Mouse (Mus musculus): ENCODE measurements around the gene Slc28a3. TPM values are rescaled to one million over a fixed set of nuclear protein-coding genes. Genes with fewer than 3 reads are reported as not detected.

Slc28a3 gene
- polyA plus RNA-seq, 1 experiment, result not detected

DNA sequence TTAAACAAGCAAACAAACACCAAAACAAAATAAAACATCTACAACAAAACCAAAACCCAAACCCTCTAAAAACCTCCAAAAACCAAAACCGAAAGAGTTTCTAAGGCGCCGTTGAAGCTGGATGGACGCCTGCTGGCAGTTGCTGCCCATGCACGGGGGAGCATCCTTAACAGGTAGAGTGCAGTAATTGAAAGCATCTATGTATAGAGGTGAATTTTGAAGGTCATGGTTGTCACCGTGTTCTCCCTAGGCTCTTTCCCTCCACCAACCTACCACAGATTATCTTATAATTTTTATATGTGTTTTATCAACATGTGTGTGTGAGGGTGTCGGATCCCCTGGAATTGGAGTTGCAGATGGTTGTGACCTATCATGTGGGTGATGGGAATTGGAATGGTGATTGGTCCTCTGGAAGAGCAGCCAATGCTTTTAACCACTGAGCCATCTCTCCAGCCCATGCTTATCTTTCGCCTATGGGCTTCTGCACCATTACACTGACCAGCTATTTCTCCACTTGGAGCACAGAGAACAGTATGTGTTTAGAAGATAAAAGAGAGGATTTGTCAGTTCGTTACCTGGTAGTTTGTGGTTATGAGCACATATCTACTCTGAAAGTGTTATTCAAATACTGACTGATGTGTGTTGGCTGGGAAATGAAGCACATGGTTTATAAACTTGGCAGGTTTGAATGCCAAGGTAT is 89.2 kb downstream of the Slc28a3 start:
- TF ChIP-seq TAL1 (IDR thresholded peaks at IDR 0.05; ENCODE audit: low read length) (no peak), GATA1 (IDR thresholded peaks at IDR 0.05; ENCODE audit: low read length) (peak; percentile 24; the same call in 1 of the 2 replicates)
- peaks cover 73% of the 10 kb centered on the region for H3K4me1 ChIP-seq (ENCODE audit: control insufficient read depth)
- no peaks in the 10 kb centered on the region for H3K36me3 ChIP-seq (ENCODE audit: control insufficient read depth)
- H3K4me3 ChIP-seq (replicated peaks), result peak overlapping the region; percentile 19
- H3K9me3 ChIP-seq (ENCODE audit: control insufficient read depth, low read length), result no peaks in the 10 kb centered on the region
- H3K27me3 ChIP-seq (ENCODE audit: control insufficient read depth), result peaks cover 2% of the 10 kb centered on the region; the same call in 1 of the 2 replicates

DNA sequence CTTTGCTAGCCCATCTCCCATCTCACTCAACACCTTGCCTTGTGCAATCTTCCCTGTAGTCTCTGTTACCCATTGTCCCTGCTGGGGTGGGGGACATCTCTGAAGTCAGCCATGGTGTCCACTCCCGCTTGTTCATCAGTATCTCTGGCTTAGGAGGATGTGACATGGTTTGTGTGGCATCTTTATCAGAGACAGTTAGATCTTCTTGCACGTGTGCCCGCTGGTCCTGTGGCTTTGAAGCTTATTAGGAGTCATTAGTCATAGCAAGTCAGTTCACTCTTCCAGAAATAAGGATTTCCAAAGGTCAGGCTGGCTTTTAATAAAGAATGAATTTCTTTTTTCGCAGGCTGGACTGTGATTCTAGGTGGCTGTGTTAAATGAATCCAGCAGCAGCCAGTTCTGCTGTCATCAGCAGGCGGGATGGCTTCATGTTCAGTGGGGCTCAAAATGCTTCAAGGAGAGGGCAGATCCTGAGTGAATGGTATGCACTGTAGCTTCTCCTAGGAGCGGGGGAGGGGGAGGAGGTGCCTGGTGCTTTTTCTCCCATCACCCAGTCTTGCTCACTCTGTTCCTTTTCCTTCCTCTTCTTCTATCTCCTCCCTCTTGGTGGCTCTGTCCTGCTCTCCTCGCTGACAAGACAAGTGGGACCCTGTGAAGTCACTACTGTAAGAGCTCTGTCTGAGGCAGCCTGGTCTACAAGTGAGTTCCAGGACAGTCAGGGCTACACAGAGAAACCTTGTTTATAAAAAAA is 89.9 kb downstream of the Slc28a3 start:
- H3K36me3 ChIP-seq (ENCODE audit: control insufficient read depth), result no peaks in the 10 kb centered on the region
- no peak overlapping the region for H3K4me3 ChIP-seq (replicated peaks)
- H3K9me3 ChIP-seq (ENCODE audit: control insufficient read depth, low read length), result no peaks in the 10 kb centered on the region
- TF ChIP-seq GATA1 (IDR thresholded peaks at IDR 0.05; ENCODE audit: low read length), result no peak
- no peak for TF ChIP-seq TAL1 (IDR thresholded peaks at IDR 0.05; ENCODE audit: low read length)
- peaks cover 2% of the 10 kb centered on the region; the same call in 1 of the 2 replicates for H3K27me3 ChIP-seq (ENCODE audit: control insufficient read depth)
- peaks cover 77% of the 10 kb centered on the region for H3K4me1 ChIP-seq (ENCODE audit: control insufficient read depth)

DNA sequence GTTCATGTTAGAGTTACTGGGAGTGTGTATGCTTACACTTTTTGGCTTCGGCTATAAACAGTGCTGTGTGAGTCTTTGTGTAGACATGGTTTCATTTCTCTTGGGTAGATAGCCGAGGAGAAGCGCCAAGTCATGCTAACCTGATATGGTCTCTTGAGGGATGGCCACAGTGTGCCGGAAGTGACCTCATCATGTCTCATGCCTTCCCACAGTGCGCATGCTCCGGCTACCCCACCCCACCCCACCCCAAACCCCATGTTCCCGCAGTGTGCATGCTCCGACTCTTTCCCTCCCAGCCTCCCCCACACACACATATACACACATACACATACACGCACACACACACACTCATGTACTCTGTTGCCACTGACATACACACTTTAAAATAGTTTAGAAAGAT is 90.6 kb downstream of the Slc28a3 start:
- no peak overlapping the region for H3K4me3 ChIP-seq (replicated peaks)
- no peaks in the 10 kb centered on the region for H3K36me3 ChIP-seq (ENCODE audit: control insufficient read depth)
- no peaks in the 10 kb centered on the region for H3K9me3 ChIP-seq (ENCODE audit: control insufficient read depth, low read length)
- H3K27me3 ChIP-seq (ENCODE audit: control insufficient read depth), result peaks cover 2% of the 10 kb centered on the region; the same call in 1 of the 2 replicates
- TF ChIP-seq TAL1 (IDR thresholded peaks at IDR 0.05; ENCODE audit: low read length) (no peak), GATA1 (IDR thresholded peaks at IDR 0.05; ENCODE audit: low read length) (no peak)
- H3K4me1 ChIP-seq (ENCODE audit: control insufficient read depth), result peaks cover 81% of the 10 kb centered on the region

- H3K27me3 ChIP-seq (ENCODE audit: control insufficient read depth), result no peaks in the 10 kb centered on the region
- H3K4me1 ChIP-seq (ENCODE audit: control insufficient read depth), result peaks cover 45% of the 10 kb centered on the region
- no peaks in the 10 kb centered on the region for H3K9me3 ChIP-seq (ENCODE audit: control insufficient read depth, low read length)
- H3K36me3 ChIP-seq (ENCODE audit: control insufficient read depth), result no peaks in the 10 kb centered on the region
- TF ChIP-seq TAL1 (IDR thresholded peaks at IDR 0.05; ENCODE audit: low read length) (no peak), GATA1 (IDR thresholded peaks at IDR 0.05; ENCODE audit: low read length) (no peak)
- H3K4me3 ChIP-seq (replicated peaks), result no peak overlapping the region
These were observed 94.4 kb downstream of the Slc28a3 start for GRCm38 (mm10) chr13:58516277-58516676.

- peaks cover 38% of the 10 kb centered on the region for H3K4me1 ChIP-seq (ENCODE audit: control insufficient read depth)
These were observed 95.0 kb downstream of the Slc28a3 start for GRCm38 (mm10) chr13:58515635-58516034.

DNA sequence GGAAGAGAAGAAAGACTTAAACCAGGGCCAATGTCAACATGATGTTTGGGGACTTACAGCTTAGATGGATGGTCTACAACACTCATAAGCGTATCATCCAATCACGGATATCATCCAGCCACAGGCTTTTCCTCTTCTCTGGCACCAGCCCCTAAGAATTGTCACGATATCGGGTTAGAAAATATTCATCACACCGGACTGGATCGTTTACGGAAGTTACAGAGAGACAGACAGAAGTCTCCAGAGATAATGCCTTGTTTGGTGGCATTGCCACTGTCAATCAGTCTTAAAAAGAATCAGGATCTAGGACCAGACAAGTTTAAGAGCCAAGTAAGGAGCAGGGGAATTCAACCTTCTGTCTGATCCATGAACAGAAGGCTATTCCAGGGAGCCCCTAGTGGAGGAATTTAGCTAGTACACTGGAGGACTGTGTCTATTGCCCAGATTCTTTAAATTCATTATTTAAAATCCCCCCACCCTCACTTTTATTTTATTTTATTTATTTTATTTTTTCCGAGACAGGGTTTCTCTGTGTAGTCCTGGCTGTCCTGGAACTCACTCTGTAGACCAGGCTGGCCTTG is 96.4 kb downstream of the Slc28a3 start:
- Histone ChIP-seq H3K4me3 (replicated peaks) (no peak overlapping the region), H3K4me1 (ENCODE audit: control insufficient read depth) (peaks cover 24% of the 10 kb centered on the region), H3K36me3 (ENCODE audit: control insufficient read depth) (no peaks in the 10 kb centered on the region), H3K27me3 (ENCODE audit: control insufficient read depth) (peaks cover 2% of the 10 kb centered on the region), H3K9me3 (ENCODE audit: control insufficient read depth, low read length) (no peaks in the 10 kb centered on the region)
- no peak for TF ChIP-seq GATA1 (IDR thresholded peaks at IDR 0.05; ENCODE audit: low read length)

More at GRCm38 (mm10) chr13:58515635-58516034, 95.0 kb downstream of the Slc28a3 start:
- no peak for TF ChIP-seq TAL1 (IDR thresholded peaks at IDR 0.05; ENCODE audit: low read length)
- TF ChIP-seq GATA1 (IDR thresholded peaks at IDR 0.05; ENCODE audit: low read length), result no peak
- Histone ChIP-seq H3K36me3 (ENCODE audit: control insufficient read depth) (no peaks in the 10 kb centered on the region), H3K9me3 (ENCODE audit: control insufficient read depth, low read length) (no peaks in the 10 kb centered on the region), H3K27me3 (ENCODE audit: control insufficient read depth) (no peaks in the 10 kb centered on the region), H3K4me3 (replicated peaks) (no peak overlapping the region)

DNA sequence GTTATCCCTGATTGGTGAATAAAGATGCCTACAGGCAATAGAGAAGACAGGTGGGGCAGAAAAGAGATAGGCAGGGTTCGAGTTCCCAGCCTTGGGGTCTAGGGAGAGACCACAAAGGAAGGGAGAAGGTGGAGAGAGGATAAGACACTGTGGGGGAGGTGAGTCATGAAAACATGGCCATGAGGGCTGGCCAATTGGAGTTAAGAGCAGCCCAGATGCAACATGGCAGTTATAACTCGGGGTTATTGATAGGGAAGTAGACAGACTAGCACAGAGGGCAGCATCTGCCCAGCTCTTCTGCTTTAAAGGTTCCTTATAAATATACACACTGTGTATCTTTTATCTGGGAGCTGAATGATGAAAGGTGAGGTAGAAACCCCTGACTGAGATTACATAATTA is 98.8 kb downstream of the Slc28a3 start:
- Histone ChIP-seq H3K4me1 (ENCODE audit: control insufficient read depth) (peaks cover 15% of the 10 kb centered on the region), H3K27me3 (ENCODE audit: control insufficient read depth) (peaks cover 10% of the 10 kb centered on the region), H3K9me3 (ENCODE audit: control insufficient read depth, low read length) (no peaks in the 10 kb centered on the region), H3K4me3 (replicated peaks) (no peak overlapping the region), H3K36me3 (ENCODE audit: control insufficient read depth) (no peaks in the 10 kb centered on the region)
- no peak for TF ChIP-seq GATA1 (IDR thresholded peaks at IDR 0.05; ENCODE audit: low read length)
- TF ChIP-seq TAL1 (IDR thresholded peaks at IDR 0.05; ENCODE audit: low read length), result no peak

DNA sequence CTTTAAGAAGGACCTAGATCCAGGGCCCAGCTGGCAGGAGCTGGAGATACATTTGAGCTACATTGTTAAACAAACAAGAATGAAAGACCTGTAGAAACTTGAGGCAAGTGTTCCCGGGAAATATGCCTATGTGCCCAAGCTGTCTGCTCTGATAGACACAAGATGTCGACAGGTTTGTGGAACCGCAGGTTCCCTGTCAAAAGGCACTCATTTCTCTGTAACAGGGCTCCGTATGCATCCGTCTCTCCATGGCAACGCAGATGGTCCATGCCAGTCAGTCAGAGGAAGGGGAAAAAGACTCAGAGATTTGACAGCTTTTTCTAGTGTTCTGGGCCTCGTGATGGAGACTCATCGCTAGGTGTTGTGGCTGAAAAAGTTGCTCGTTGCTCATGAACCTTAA is 99.4 kb downstream of the Slc28a3 start:
- TF ChIP-seq TAL1 (IDR thresholded peaks at IDR 0.05; ENCODE audit: low read length) (no peak), GATA1 (IDR thresholded peaks at IDR 0.05; ENCODE audit: low read length) (no peak)
- peaks cover 8% of the 10 kb centered on the region for H3K4me1 ChIP-seq (ENCODE audit: control insufficient read depth)

DNA sequence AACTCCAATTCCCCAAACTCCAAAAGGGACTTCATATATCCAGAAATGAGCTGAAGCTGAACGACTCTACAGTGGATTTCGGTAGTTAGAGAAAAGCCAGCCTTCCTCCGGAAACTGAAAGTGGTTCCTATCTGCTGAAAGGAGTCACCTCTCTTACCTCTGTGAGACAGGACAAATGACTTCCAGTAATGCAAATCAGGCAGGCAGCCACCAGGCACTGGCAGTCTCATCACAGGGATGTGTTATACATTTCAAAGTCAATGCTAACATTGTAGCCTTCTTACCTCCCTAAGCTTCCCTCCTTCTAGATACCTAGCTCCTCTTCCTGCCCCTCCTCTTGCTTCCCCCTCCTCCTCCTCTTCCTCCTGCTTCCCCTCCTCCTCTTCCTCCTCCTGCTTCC is 101.4 kb downstream of the Slc28a3 start:
- TF ChIP-seq TAL1 (IDR thresholded peaks at IDR 0.05; ENCODE audit: low read length) (no peak), GATA1 (IDR thresholded peaks at IDR 0.05; ENCODE audit: low read length) (no peak)
- peaks cover 18% of the 10 kb centered on the region for H3K27me3 ChIP-seq (ENCODE audit: control insufficient read depth)
- H3K4me1 ChIP-seq (ENCODE audit: control insufficient read depth), result no peaks in the 10 kb centered on the region
- H3K4me3 ChIP-seq (replicated peaks), result no peak overlapping the region
- no peaks in the 10 kb centered on the region for H3K9me3 ChIP-seq (ENCODE audit: control insufficient read depth, low read length)
- H3K36me3 ChIP-seq (ENCODE audit: control insufficient read depth), result no peaks in the 10 kb centered on the region

More for the DNA sequence above, 99.4 kb downstream of the Slc28a3 start:
- Histone ChIP-seq H3K36me3 (ENCODE audit: control insufficient read depth) (no peaks in the 10 kb centered on the region), H3K27me3 (ENCODE audit: control insufficient read depth) (peaks cover 11% of the 10 kb centered on the region), H3K4me3 (replicated peaks) (no peak overlapping the region), H3K9me3 (ENCODE audit: control insufficient read depth, low read length) (no peaks in the 10 kb centered on the region)

All from erythroblast, embryonic 14.5 days (primary cell).